Mouse (Mus musculus) intestine, postnatal 0 days (tissue): ENCODE results near the gene Gm8334. TPM values are rescaled to one million over a fixed set of nuclear protein-coding genes. Genes with fewer than 3 reads are reported as not detected.
"Not testable (repeated sequence)": the region's sequence is repeated elsewhere in the genome, so short reads cannot be mapped to it uniquely, and the experiment has no call there.

Experiments used
- ATAC-seq: fragments of 200-750 bp; cut with Nextera tagmentation; 2 replicates; pipeline ENCODE4 v1.8.0; 2017; ENCODE audit warnings: mild to moderate bottlenecking, moderate TSS enrichment, moderate library complexity
- H3K27ac ChIP-seq: fragments of 300-500 bp; sonication (generic); 2 replicates; pipeline ENCODE4 v1.5.1; 2014; ENCODE audit warnings: mild to moderate bottlenecking, low read depth, low read length, moderate library complexity
- H3K27me3 ChIP-seq: fragments of 300-500 bp; sonication (generic); replicated peaks from 2 replicates; pipeline ENCODE4 v1.6.1; 2014; ENCODE audit warnings: low read length, mixed read lengths; ENCODE audit not compliant: control insufficient read depth, insufficient read depth
- H3K36me3 ChIP-seq: fragments of 300-500 bp; sonication (generic); 2 replicates; pipeline ENCODE4 v1.6.1; 2014; ENCODE audit warnings: mild to moderate bottlenecking, moderate library complexity; ENCODE audit not compliant: control insufficient read depth, insufficient read depth
- H3K4me1 ChIP-seq: fragments of 300-500 bp; sonication (generic); replicated peaks from 2 replicates; pipeline ENCODE4 v1.6.1; 2014; ENCODE audit warnings: antibody characterized with exemption, low read length, mixed read lengths; ENCODE audit not compliant: control insufficient read depth, insufficient read depth
- H3K4me2 ChIP-seq: fragments of 300-500 bp; sonication (generic); replicated peaks from 2 replicates; pipeline ENCODE4 v1.6.1; 2014; ENCODE audit warnings: low read depth, mild to moderate bottlenecking, moderate library complexity
- H3K4me3 ChIP-seq: fragments of 300-500 bp; sonication (generic); 2 replicates; pipeline ENCODE4 v1.5.1; 2014; ENCODE audit warnings: low read depth, low read length
- H3K9ac ChIP-seq: fragments of 300-500 bp; sonication (generic); 2 replicates; pipeline ENCODE4 v1.6.1; 2014; ENCODE audit warnings: mild to moderate bottlenecking, low read depth, low read length
- H3K9me3 ChIP-seq: fragments of 300-500 bp; sonication (generic); 2 replicates; pipeline ENCODE4 v1.6.1; 2016; ENCODE audit warnings: mixed run types; ENCODE audit not compliant: control insufficient read depth
- WGBS: fragments of 180-500 bp; shearing (Covaris S2); extraction: QIAGEN DNeasy Blood & Tissue Kit; methylation state at CpG from one replicate; pipeline ENCODE4 v1.1.7; 2014; 5-methylcytosine and 5-hydroxymethylcytosine counted together
- polyA plus RNA-seq: library from polyadenylated mRNA; unstranded; fragments of >200 nt; fragmentation: Nextera tagmentation; extraction: Ambion mirVana; gene quantifications from 2 replicates; pipeline ENCODE4 v1.2.1, GENCODE M21; 2015

Gene Gm8334
- polyA plus RNA-seq: not detected in 2 replicates

DNA sequence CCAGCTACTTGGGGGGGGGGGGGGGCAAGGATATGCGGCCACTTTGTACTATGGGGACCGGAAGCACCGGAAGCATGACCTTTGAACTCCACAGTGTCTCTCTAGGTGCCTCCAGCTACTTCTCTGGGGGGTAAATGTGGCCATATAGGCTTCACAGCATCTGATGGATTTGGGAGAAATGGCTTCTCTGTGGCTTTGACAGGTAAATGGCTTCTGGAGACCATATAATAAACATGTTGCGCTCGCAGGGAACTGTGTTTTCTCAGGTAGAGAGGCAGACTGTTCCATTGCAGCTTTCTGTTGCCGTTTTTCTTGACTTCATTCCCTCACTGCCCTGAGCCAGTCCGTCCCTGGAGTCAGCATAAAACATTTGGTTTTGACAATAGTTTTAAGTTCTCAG lies at the start of gene Gm8334:
TSS of gene Gm8334 (minus strand) at position 101 of the 400 bp plus-strand sequence.
- not testable (repeated sequence) for H3K36me3 ChIP-seq, H3K4me1 ChIP-seq
- whole genome bisulfite sequencing: 83% methylated on average over 4 of the region's 7 CpGs

GRCm38 (mm10) chrX:148663298-148663697 lies 48.3 kb upstream of the Gm8334 start, which contains the start of gene Gm15127:
Gm15127 (plus strand) TSS chrX:148663598.
- 71% methylated on average over 2 of the region's 4 CpGs for WGBS
- ATAC-seq: not testable (repeated sequence)

More for the DNA sequence above, at the start of gene Gm8334:
- not testable (repeated sequence) for H3K27ac ChIP-seq, H3K27me3 ChIP-seq, H3K9ac ChIP-seq, H3K9me3 ChIP-seq, H3K4me3 ChIP-seq, H3K4me2 ChIP-seq, ATAC-seq

More at GRCm38 (mm10) chrX:148663298-148663697, 48.3 kb upstream of the Gm8334 start, which contains the start of gene Gm15127:
- not testable (repeated sequence) for H3K9me3 ChIP-seq, H3K36me3 ChIP-seq, H3K4me3 ChIP-seq, H3K27ac ChIP-seq, H3K27me3 ChIP-seq, H3K4me1 ChIP-seq, H3K9ac ChIP-seq, H3K4me2 ChIP-seq

Other genes starting within 250 kb of the Gm8334 start
- gene Gm15114, start 126.2 kb downstream of the Gm8334 start, polyA plus RNA-seq: not detected in 2 replicates
- gene Gm15127, start 48.4 kb upstream of the Gm8334 start, polyA plus RNA-seq: not detected in 2 replicates
- not detected in 2 replicates for gene Luzp4, start 242.5 kb upstream of the Gm8334 start, polyA plus RNA-seq